Mouse (Mus musculus): ENCODE data around the gene Slc22a6. TPM values are rescaled to one million over a fixed set of nuclear protein-coding genes. Genes with fewer than 3 reads are reported as not detected.

Gene Slc22a6
- total RNA-seq (2012; rRNA removed) (not detected in 2 replicates), polyA plus RNA-seq (2012; ENCODE audit: insufficient read depth in 1 of 2, insufficient read length in 2 of 2, low read depth in 1 of 2, low replicate concordance in 2 of 2, missing spikeins in 1 of 2) (not detected)

DNA sequence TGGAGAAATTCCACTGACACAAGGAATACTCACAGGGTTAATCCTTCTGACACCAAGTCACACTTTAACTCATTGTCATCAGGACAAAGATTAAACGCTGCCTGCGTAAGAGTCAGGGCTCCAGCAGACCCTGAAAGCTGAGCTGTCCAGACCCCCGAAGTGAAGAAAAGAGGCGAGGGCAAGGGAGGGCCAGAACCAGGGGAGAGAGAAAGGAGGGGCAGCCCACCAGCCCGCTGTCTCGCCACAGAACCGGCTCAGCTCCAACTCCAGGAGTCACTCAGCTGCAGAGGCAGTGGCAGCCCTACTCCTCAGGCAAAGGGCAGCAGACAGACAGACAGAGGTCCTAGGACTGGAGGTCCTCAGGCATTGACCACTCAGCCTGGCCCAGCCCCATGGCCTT lies at the start of gene Slc22a6:
Gene Slc22a6 (plus strand): TSS at position 136 of the 400 bp plus-strand sequence.
- peaks cover 13 to 25% of the 10 kb centered on the region in 2 experiments for H3K27me3 ChIP-seq (ENCODE audit: control insufficient read depth in 1 of 2, insufficient read depth in 2 of 2, low read length in 2 of 2)
- H3K9me3 ChIP-seq (replicated peaks; ENCODE audit: insufficient read depth, low read length), result no peaks in the 10 kb centered on the region
- H3K36me3 ChIP-seq (ENCODE audit: control insufficient read depth in 1 of 2, insufficient read depth in 2 of 2, low read length in 2 of 2), result no peaks in the 10 kb centered on the region
- TF ChIP-seq ZMIZ1 (IDR thresholded peaks at IDR 0.05; ENCODE audit: low read depth, low read length), result no peak
- no peak for TF ChIP-seq MYC (IDR thresholded peaks at IDR 0.05; ENCODE audit: low read depth, low read length)
- TF ChIP-seq CTCF (IDR thresholded peaks at IDR 0.05 in 2 of 3, conservative IDR thresholded peaks at IDR 0.05 in 1 of 3; ENCODE audit: control insufficient read depth in 1 of 3, insufficient read depth in 1 of 3, low read depth in 2 of 3, low read length in 3 of 3, poor library complexity in 1 of 3, severe bottlenecking in 1 of 3), result no peak
- TF ChIP-seq ELF1 (IDR thresholded peaks at IDR 0.05; ENCODE audit: low read depth, low read length), result no peak
- TF ChIP-seq ZC3H11A (IDR thresholded peaks at IDR 0.05; ENCODE audit: low read depth, low read length), result no peak
- TF ChIP-seq ZKSCAN1 (IDR thresholded peaks at IDR 0.05; ENCODE audit: low read depth, low read length), result no peak
- no peak for TF ChIP-seq USF2 (IDR thresholded peaks at IDR 0.05; ENCODE audit: borderline replicate concordance in 1 of 2, insufficient read depth in 1 of 2, low read depth in 1 of 2, low read length in 2 of 2)
- no peak for TF ChIP-seq CHD1 (IDR thresholded peaks at IDR 0.05; ENCODE audit: low read depth, low read length)
- no peak for TF ChIP-seq JUND (IDR thresholded peaks at IDR 0.05; ENCODE audit: low read depth, low read length)
- no peak for TF ChIP-seq MEF2A (IDR thresholded peaks at IDR 0.05; ENCODE audit: extremely low read depth, insufficient replicate concordance, low read depth, low read length, poor library complexity, severe bottlenecking)
- no peak for TF ChIP-seq KAT2A (conservative IDR thresholded peaks at IDR 0.05; ENCODE audit: low read depth, low read length)
- no peak for TF ChIP-seq NRF1 (IDR thresholded peaks at IDR 0.05; ENCODE audit: insufficient read depth, low read depth, low read length, poor library complexity, severe bottlenecking)
- no peak for TF ChIP-seq SMC3 (IDR thresholded peaks at IDR 0.05; ENCODE audit: low read depth, low read length)
- TF ChIP-seq BHLHE40 (IDR thresholded peaks at IDR 0.05; ENCODE audit: borderline replicate concordance, low read depth, low read length), result no peak
- TF ChIP-seq E2F4 (IDR thresholded peaks at IDR 0.05; ENCODE audit: borderline replicate concordance, low read depth, low read length), result no peak
- no peak for TF ChIP-seq HCFC1 (IDR thresholded peaks at IDR 0.05; ENCODE audit: low read depth, low read length)
- TF ChIP-seq POLR2A (IDR thresholded peaks at IDR 0.05; ENCODE audit: control insufficient read depth in 1 of 2, insufficient read depth in 1 of 2, low read depth in 1 of 2, low read length in 2 of 2, poor library complexity in 1 of 2), result no peak
- TF ChIP-seq EP300 (IDR thresholded peaks at IDR 0.05; ENCODE audit: low read depth in 1 of 2, low read length in 2 of 2), result no peak
- no peaks in the 10 kb centered on the region for H3K4me1 ChIP-seq (ENCODE audit: control insufficient read depth in 1 of 2, insufficient read depth in 2 of 2, low read length in 2 of 2)
- H3K9ac ChIP-seq (ENCODE audit: control insufficient read depth, low read depth, low read length, poor library complexity, severe bottlenecking), result no peak within 1 kb of the TSS
- no peaks in the 10 kb centered on the region for H3K79me2 ChIP-seq (ENCODE audit: control insufficient read depth, insufficient read depth, low read length, poor library complexity)
- H3K4me3 ChIP-seq (ENCODE audit: control insufficient read depth in 1 of 2, insufficient read depth in 1 of 2, low read depth in 2 of 2, low read length in 2 of 2), result no peak within 1 kb of the TSS
- H3K27ac ChIP-seq (ENCODE audit: control insufficient read depth, low read depth, low read length), result no peak within 1 kb of the TSS
- no peak for DNase-seq (ENCODE audit: low read depth, low spot score)

DNA sequence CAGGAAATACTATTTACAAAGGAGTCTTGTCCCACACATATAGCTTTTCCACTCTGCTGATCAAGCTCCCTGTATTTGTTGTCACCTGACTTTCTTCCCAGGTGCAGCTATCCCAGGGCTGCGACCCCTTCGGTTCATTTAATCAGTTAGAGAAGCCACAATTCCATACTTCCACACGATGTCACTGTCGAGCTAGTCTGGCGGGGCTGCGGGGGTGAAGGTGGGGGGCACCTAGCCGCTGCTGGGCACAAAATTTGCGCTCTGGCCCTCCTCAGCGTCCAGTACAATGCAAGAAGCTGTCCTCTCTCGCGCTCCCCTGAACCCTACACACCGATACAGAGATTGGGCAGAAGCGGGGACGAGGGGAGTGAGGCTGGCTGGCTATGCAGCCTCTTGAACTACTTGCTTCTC lies 48.4 kb upstream of the Slc22a6 start:
- no peak overlapping the region for H3K27ac ChIP-seq (ENCODE audit: control insufficient read depth, low read depth, low read length)
- TF ChIP-seq CHD1 (IDR thresholded peaks at IDR 0.05; ENCODE audit: low read depth, low read length), result no peak
- no peak for TF ChIP-seq ZNF384 (IDR thresholded peaks at IDR 0.05; ENCODE audit: low read depth, low read length)
- TF ChIP-seq SMC3 (IDR thresholded peaks at IDR 0.05; ENCODE audit: low read depth, low read length), result peak; percentile 27
- TF ChIP-seq MEF2A (IDR thresholded peaks at IDR 0.05; ENCODE audit: extremely low read depth, insufficient replicate concordance, low read depth, low read length, poor library complexity, severe bottlenecking), result no peak
- TF ChIP-seq CTCF (IDR thresholded peaks at IDR 0.05 in 2 of 3, conservative IDR thresholded peaks at IDR 0.05 in 1 of 3; ENCODE audit: control insufficient read depth in 1 of 3, insufficient read depth in 1 of 3, low read depth in 2 of 3, low read length in 3 of 3, poor library complexity in 1 of 3, severe bottlenecking in 1 of 3), result peak in 2 of 3 experiments; percentile 16 to 22; a peak in 2 of 6 replicates
- TF ChIP-seq MAFK (IDR thresholded peaks at IDR 0.05; ENCODE audit: borderline replicate concordance, low read depth, low read length), result no peak
- no peak for TF ChIP-seq JUND (IDR thresholded peaks at IDR 0.05; ENCODE audit: low read depth, low read length)
- H3K9me3 ChIP-seq (replicated peaks; ENCODE audit: insufficient read depth, low read length), result no peaks in the 10 kb centered on the region
- no peaks in the 10 kb centered on the region for H3K36me3 ChIP-seq (ENCODE audit: control insufficient read depth in 1 of 2, insufficient read depth in 2 of 2, low read length in 2 of 2)
- no peaks in the 10 kb centered on the region for H3K4me1 ChIP-seq (ENCODE audit: control insufficient read depth in 1 of 2, insufficient read depth in 2 of 2, low read length in 2 of 2)
- no peak overlapping the region for H3K9ac ChIP-seq (ENCODE audit: control insufficient read depth, low read depth, low read length, poor library complexity, severe bottlenecking)
- peaks cover 6% of the 10 kb centered on the region in 2 experiments for H3K27me3 ChIP-seq (ENCODE audit: control insufficient read depth in 1 of 2, insufficient read depth in 2 of 2, low read length in 2 of 2)
- H3K4me3 ChIP-seq (ENCODE audit: control insufficient read depth in 1 of 2, insufficient read depth in 1 of 2, low read depth in 2 of 2, low read length in 2 of 2), result no peak overlapping the region
- H3K79me2 ChIP-seq (ENCODE audit: control insufficient read depth, insufficient read depth, low read length, poor library complexity), result no peaks in the 10 kb centered on the region
- no peak for DNase-seq (ENCODE audit: low read depth, low spot score)
